Mouse (Mus musculus) heart, embryonic 13.5 days (tissue): Measurements from ENCODE around the gene H2-DMa. TPM values are rescaled to one million over a fixed set of nuclear protein-coding genes. Genes with fewer than 3 reads are reported as not detected.

Experiments
- ATAC-seq: fragments of 200-750 bp; cut with Nextera tagmentation; 2 replicates; pipeline ENCODE4 v1.8.0; 2017; ENCODE audit warnings: moderate TSS enrichment; ENCODE audit not compliant: insufficient number of reproducible peaks, low FRiP score, low TSS enrichment; ENCODE audit errors: extremely low read depth
- H3K27ac ChIP-seq: fragments of 300-500 bp; sonication (generic); replicated peaks from 2 replicates; pipeline ENCODE4 v1.5.1; 2015; ENCODE audit warnings: moderate library complexity, mild to moderate bottlenecking, inconsistent platforms
- H3K27me3 ChIP-seq: fragments of 300-500 bp; sonication (generic); replicated peaks from 2 replicates; pipeline ENCODE4 v1.6.1; 2015; ENCODE audit warnings: mild to moderate bottlenecking, inconsistent platforms
- H3K36me3 ChIP-seq: fragments of 300-500 bp; sonication (generic); 2 replicates; pipeline ENCODE4 v1.6.1; 2015; ENCODE audit warnings: mild to moderate bottlenecking, inconsistent platforms
- H3K4me1 ChIP-seq: fragments of 300-500 bp; sonication (generic); 2 replicates; pipeline ENCODE4 v1.6.1; 2015; ENCODE audit warnings: inconsistent platforms
- H3K4me2 ChIP-seq: fragments of 300-500 bp; sonication (generic); 2 replicates; pipeline ENCODE4 v1.6.1; 2015; ENCODE audit warnings: inconsistent platforms, mild to moderate bottlenecking, moderate library complexity
- H3K4me3 ChIP-seq: fragments of 300-500 bp; sonication (generic); 2 replicates; pipeline ENCODE4 v1.5.1; 2015; ENCODE audit warnings: moderate library complexity, mild to moderate bottlenecking, inconsistent platforms
- H3K9ac ChIP-seq: fragments of 300-500 bp; sonication (generic); 2 replicates; pipeline ENCODE4 v1.6.1; 2015; ENCODE audit warnings: inconsistent platforms, mild to moderate bottlenecking, moderate library complexity
- H3K9me3 ChIP-seq: fragments of 300-500 bp; sonication (generic); 2 replicates; pipeline ENCODE4 v1.6.1; 2016; ENCODE audit warnings: inconsistent platforms
- WGBS: fragments of 180-500 bp; shearing (Covaris S2); methylation state at CpG from one replicate; pipeline ENCODE4 v1.1.7; 2015; ENCODE audit warnings: mixed read lengths; 5-methylcytosine and 5-hydroxymethylcytosine counted together
- polyA plus RNA-seq: library from polyadenylated mRNA; unstranded; fragments of >200 nt; fragmentation: Nextera tagmentation; extraction: Ambion mirVana; gene quantifications from 2 replicates; pipeline ENCODE4 v1.2.1, GENCODE M21; 2015

Gene H2-DMa
- polyA plus RNA-seq, 1 experiment from 2014 or later: 6.0 TPM

GRCm38 (mm10) chr17:34092197-34092875 lies 27.0 kb upstream of the H2-DMa start, which contains the start of gene H2-Oa:
Gene H2-Oa (plus strand): TSS chr17:34092340.
- H3K4me2 ChIP-seq: no peak within 1 kb of the TSS
- no peak within 1 kb of the TSS for H3K27ac ChIP-seq
- H3K4me1 ChIP-seq: peaks cover 16% of the 10 kb centered on the region
- ATAC-seq: no peak
- H3K9ac ChIP-seq: no peak within 1 kb of the TSS
- H3K4me3 ChIP-seq: no peak within 1 kb of the TSS
- 30% methylated on average over 11 of the region's 11 CpGs for WGBS
- no peaks in the 10 kb centered on the region for H3K9me3 ChIP-seq
- H3K36me3 ChIP-seq: no peaks in the 10 kb centered on the region
- H3K27me3 ChIP-seq: peaks cover 4% of the 10 kb centered on the region; the same call in 1 of the 2 replicates

GRCm38 (mm10) chr17:34093199-34093874 lies 26.0 kb upstream of the H2-DMa start:
- H3K9me3 ChIP-seq: no peaks in the 10 kb centered on the region
- peak overlapping the region; percentile 36 for H3K4me2 ChIP-seq
- no peaks in the 10 kb centered on the region for H3K36me3 ChIP-seq
- H3K27me3 ChIP-seq: peaks cover 4% of the 10 kb centered on the region; the same call in 1 of the 2 replicates
- H3K9ac ChIP-seq: no peak overlapping the region
- no peak overlapping the region for H3K4me3 ChIP-seq
- no peak overlapping the region for H3K27ac ChIP-seq
- no peak for ATAC-seq
- 24% methylated on average over 7 of the region's 7 CpGs for WGBS
- H3K4me1 ChIP-seq: peaks cover 16% of the 10 kb centered on the region

GRCm38 (mm10) chr17:34094283-34095035 lies 24.9 kb upstream of the H2-DMa start:
- Histone ChIP-seq H3K9ac (no peak overlapping the region), H3K4me2 (no peak overlapping the region), H3K9me3 (no peaks in the 10 kb centered on the region), H3K36me3 (no peaks in the 10 kb centered on the region), H3K4me3 (no peak overlapping the region), H3K4me1 (peaks cover 16% of the 10 kb centered on the region), H3K27me3 (peaks cover 4% of the 10 kb centered on the region; the same call in 1 of the 2 replicates), H3K27ac (no peak overlapping the region)
- no peak for ATAC-seq
- WGBS: 79% methylated on average over 27 of the region's 27 CpGs

GRCm38 (mm10) chr17:34096497-34097010 lies 22.8 kb upstream of the H2-DMa start:
- Histone ChIP-seq H3K4me2 (no peak overlapping the region), H3K4me3 (no peak overlapping the region), H3K27me3 (peaks cover 10% of the 10 kb centered on the region), H3K4me1 (peaks cover 22% of the 10 kb centered on the region), H3K9ac (no peak overlapping the region), H3K9me3 (no peaks in the 10 kb centered on the region), H3K36me3 (no peaks in the 10 kb centered on the region), H3K27ac (no peak overlapping the region)
- ATAC-seq: no peak
- WGBS: 75% methylated on average over 3 of the region's 3 CpGs

- Histone ChIP-seq H3K9ac (no peak overlapping the region), H3K9me3 (no peaks in the 10 kb centered on the region), H3K36me3 (no peaks in the 10 kb centered on the region), H3K4me3 (no peak overlapping the region), H3K27me3 (peaks cover 10% of the 10 kb centered on the region), H3K27ac (no peak overlapping the region), H3K4me2 (no peak overlapping the region), H3K4me1 (peaks cover 24% of the 10 kb centered on the region)
- 68% methylated on average over 5 of the region's 5 CpGs for WGBS
- no peak for ATAC-seq
Observed at GRCm38 (mm10) chr17:34097272-34097671, 22.1 kb upstream of the H2-DMa start.

- Histone ChIP-seq H3K9ac (no peak overlapping the region), H3K27me3 (peaks cover 10% of the 10 kb centered on the region), H3K36me3 (no peaks in the 10 kb centered on the region), H3K4me3 (no peak overlapping the region), H3K9me3 (no peaks in the 10 kb centered on the region), H3K27ac (no peak overlapping the region), H3K4me2 (no peak overlapping the region), H3K4me1 (peaks cover 11% of the 10 kb centered on the region)
- WGBS: 38% methylated on average over 10 of the region's 10 CpGs
- ATAC-seq: no peak
Observed at GRCm38 (mm10) chr17:34098709-34099479, 20.4 kb upstream of the H2-DMa start.

GRCm38 (mm10) chr17:34099531-34099930 lies 19.8 kb upstream of the H2-DMa start:
- H3K4me1 ChIP-seq: peaks cover 9% of the 10 kb centered on the region
- no peak for ATAC-seq
- H3K4me3 ChIP-seq: no peak overlapping the region
- no peak overlapping the region for H3K4me2 ChIP-seq
- no peak overlapping the region for H3K27ac ChIP-seq
- H3K9ac ChIP-seq: no peak overlapping the region
- no peaks in the 10 kb centered on the region for H3K36me3 ChIP-seq
- H3K27me3 ChIP-seq: peaks cover 6% of the 10 kb centered on the region
- no peaks in the 10 kb centered on the region for H3K9me3 ChIP-seq
- WGBS: 52% methylated on average over 5 of the region's 5 CpGs

- no peaks in the 10 kb centered on the region for H3K36me3 ChIP-seq
- H3K4me1 ChIP-seq: peaks cover 9% of the 10 kb centered on the region
- no peak overlapping the region for H3K4me2 ChIP-seq
- WGBS: 21% methylated on average over 5 of the region's 5 CpGs
- no peak overlapping the region for H3K9ac ChIP-seq
- no peak overlapping the region for H3K27ac ChIP-seq
- H3K27me3 ChIP-seq: peaks cover 6% of the 10 kb centered on the region
- no peak for ATAC-seq
- H3K4me3 ChIP-seq: no peak overlapping the region; the same call in 1 of the 2 replicates
- 0 out of 2 replicates have a peak, but pooled peaks cover 4% of the 10 kb centered on the region for H3K9me3 ChIP-seq
Observed at GRCm38 (mm10) chr17:34101185-34101584, 18.2 kb upstream of the H2-DMa start.

- 0 out of 2 replicates have a peak, but pooled peaks have one; percentile 66 for ATAC-seq
- Histone ChIP-seq H3K36me3 (no peaks in the 10 kb centered on the region), H3K27ac (no peak overlapping the region), H3K9me3 (0 out of 2 replicates have a peak, but pooled peaks cover 4% of the 10 kb centered on the region), H3K4me1 (peaks cover 9% of the 10 kb centered on the region), H3K4me3 (peak overlapping the region; percentile 34), H3K4me2 (peak overlapping the region; percentile 62), H3K27me3 (peaks cover 6% of the 10 kb centered on the region), H3K9ac (peak overlapping the region; percentile 61)
- 6% methylated on average over 12 of the region's 12 CpGs for WGBS
Observed at GRCm38 (mm10) chr17:34101604-34102032, 17.7 kb upstream of the H2-DMa start.

- Histone ChIP-seq H3K27ac (no peak overlapping the region), H3K9ac (no peak overlapping the region), H3K4me1 (peaks cover 9% of the 10 kb centered on the region), H3K9me3 (0 out of 2 replicates have a peak, but pooled peaks cover 4% of the 10 kb centered on the region), H3K27me3 (peaks cover 6% of the 10 kb centered on the region), H3K36me3 (no peaks in the 10 kb centered on the region), H3K4me3 (no peak overlapping the region), H3K4me2 (no peak overlapping the region)
- ATAC-seq: no peak
- 68% methylated on average over 6 of the region's 6 CpGs for whole genome bisulfite sequencing
Observed at GRCm38 (mm10) chr17:34102831-34103230, 16.5 kb upstream of the H2-DMa start.
